Mouse (Mus musculus): Measurements from ENCODE around the gene Gtf2ird1.

- TF ChIP-seq CTCF (conservative IDR thresholded peaks at IDR 0.05; ENCODE audit: low read length) (no peak), POU5F1 (IDR thresholded peaks at IDR 0.05; ENCODE audit: borderline replicate concordance, low read length) (no peak)
Observed at GRCm38 (mm10) chr5:134467030-134467549, 10.6 kb upstream of the Gtf2ird1 start.
